Mouse (Mus musculus): ENCODE data around the gene Lrrc30.

Lrrc30 gene

GRCm38 (mm10) chr17:67583422-67583821 lies 49.1 kb downstream of the Lrrc30 start:
- no peak for DNase-seq (ENCODE audit: low read depth)

- no peak for DNase-seq (ENCODE audit: low read depth)
These were observed 49.7 kb downstream of the Lrrc30 start for GRCm38 (mm10) chr17:67582681-67583356.

- no peak for DNase-seq (ENCODE audit: low read depth)
These were observed 50.7 kb downstream of the Lrrc30 start for GRCm38 (mm10) chr17:67581839-67582238.

All from 416B (cell line).